Mouse (Mus musculus): Measurements from ENCODE around the gene Lrrc4.

DNA sequence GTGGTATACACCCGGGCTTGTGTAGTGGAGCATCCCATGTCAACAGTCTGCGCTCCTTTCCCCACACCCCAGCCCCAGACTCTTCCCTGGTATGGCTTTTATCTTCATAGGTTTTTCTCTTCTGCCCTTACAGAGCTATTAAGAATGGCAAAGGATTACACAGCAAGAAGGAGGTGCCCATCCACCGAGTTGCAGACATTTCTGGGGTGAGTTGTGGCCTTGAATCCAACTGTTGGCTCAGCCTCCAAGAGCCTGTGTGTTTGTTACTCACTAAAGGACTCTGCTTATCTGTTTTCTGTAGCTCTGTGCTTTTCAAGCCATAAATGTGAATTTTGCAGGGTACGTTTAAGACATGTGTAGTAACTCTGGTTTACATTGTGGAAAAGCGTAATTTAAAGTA, 106.8 kb downstream of the Lrrc4 start:
- TF ChIP-seq GATA1 (IDR thresholded peaks at IDR 0.05; ENCODE audit: borderline replicate concordance, low read length) (no peak), FLI1 (IDR thresholded peaks at IDR 0.05; ENCODE audit: low read length) (no peak)
